Mouse (Mus musculus): ENCODE results near the gene Acads. TPM values are rescaled to one million over a fixed set of nuclear protein-coding genes. Genes with fewer than 3 reads are reported as not detected.
"Not testable (repeated sequence)": the region's sequence is repeated elsewhere in the genome, so short reads cannot be mapped to it uniquely, and the experiment has no call there.

Acads gene
- polyA plus RNA-seq, 1 experiment: 119 TPM

DNA sequence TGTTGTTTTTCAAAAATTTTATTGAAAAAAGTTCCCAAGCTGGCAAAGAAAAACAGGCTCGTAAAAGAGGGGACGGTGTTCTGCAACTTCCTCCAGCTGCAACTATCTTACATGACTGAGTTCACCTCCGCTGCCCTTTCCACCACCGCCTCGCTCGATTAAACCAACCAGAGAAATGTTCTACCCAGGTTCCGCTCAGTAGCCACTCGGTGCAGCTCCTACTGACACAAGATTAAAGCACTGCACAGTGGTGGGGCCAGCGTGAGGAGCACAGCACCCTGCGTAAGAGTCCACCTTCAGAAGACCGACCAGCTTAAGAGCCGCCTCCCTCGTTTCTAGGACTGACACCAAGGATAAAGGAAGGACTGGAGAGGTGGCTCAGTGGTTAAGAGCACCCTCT lies 32.3 kb upstream of the Acads start:
- 48% methylated on average over 13 of the region's 13 CpGs for whole genome bisulfite sequencing
- DNase-seq (ENCODE audit: low read depth, low spot score): no peak

GRCm38 (mm10) chr5:115150991-115151390 lies 31.8 kb upstream of the Acads start:
- WGBS: 64% methylated on average over 5 of the region's 5 CpGs
- no peak for DNase-seq (ENCODE audit: low read depth, low spot score)

- WGBS: 88% methylated on average over 14 of the region's 14 CpGs
- DNase-seq (ENCODE audit: low read depth, low spot score): no peak
These were observed 30.7 kb upstream of the Acads start for GRCm38 (mm10) chr5:115149675-115150459.

GRCm38 (mm10) chr5:115148872-115149271 lies 29.7 kb upstream of the Acads start:
- WGBS: no CpG with 5 or more reads among the region's 1 CpGs
- DNase-seq (ENCODE audit: low read depth, low spot score): not testable (repeated sequence)

GRCm38 (mm10) chr5:115148378-115148777 lies 29.2 kb upstream of the Acads start:
- 87% methylated on average over 8 of the region's 8 CpGs for WGBS
- no peak for DNase-seq (ENCODE audit: low read depth, low spot score)

- WGBS: 31% methylated on average over 3 of the region's 3 CpGs
- DNase-seq (ENCODE audit: low read depth, low spot score): no peak
These were observed 28.2 kb upstream of the Acads start for GRCm38 (mm10) chr5:115147388-115147787.

- no peak for DNase-seq (ENCODE audit: low read depth, low spot score)
These were observed 27.6 kb upstream of the Acads start for GRCm38 (mm10) chr5:115146747-115147130.

DNA sequence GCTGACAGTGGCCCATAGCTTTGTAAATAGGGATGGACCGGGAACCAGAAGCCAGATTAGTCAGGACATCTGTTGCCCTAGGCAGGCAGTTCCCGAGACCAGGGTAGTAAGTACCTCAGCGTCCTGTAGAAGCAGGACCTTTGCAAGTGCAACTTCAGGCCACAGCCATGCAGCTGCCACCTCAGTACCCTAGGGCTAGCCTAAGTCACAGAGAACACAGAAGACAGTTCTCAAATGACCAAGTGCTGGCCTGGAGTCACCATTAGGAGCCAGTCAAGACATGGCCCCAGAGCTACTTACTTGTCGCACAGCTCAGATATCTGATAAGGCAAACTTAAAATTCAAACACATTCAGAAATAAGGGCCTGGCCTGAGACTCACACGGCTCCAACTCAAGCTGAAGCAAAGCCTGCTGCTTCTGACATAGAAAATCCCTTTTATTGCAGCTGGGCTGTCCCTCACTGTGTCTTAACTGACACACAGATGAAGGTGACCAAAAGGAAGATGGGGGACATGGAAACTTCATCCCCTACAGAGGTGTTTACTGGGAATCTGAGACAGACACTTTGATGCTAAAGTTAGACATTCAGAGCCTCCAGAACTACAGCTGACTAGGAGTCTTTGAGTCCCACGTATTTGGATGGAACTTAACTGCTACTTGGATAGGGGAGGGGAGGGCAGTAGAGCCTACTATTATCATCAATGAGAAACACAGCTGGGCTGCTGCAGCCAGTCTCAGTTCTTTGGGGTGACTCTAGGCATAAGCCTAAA lies 27.0 kb upstream of the Acads start:
- DNase-seq (ENCODE audit: low read depth, low spot score): no peak
- WGBS: 78% methylated on average over 6 of the region's 6 CpGs

- 72% methylated on average over 11 of the region's 11 CpGs for WGBS
- no peak for DNase-seq (ENCODE audit: low read depth, low spot score)
These were observed 26.3 kb upstream of the Acads start for GRCm38 (mm10) chr5:115145253-115145968.

GRCm38 (mm10) chr5:115144471-115144870 lies 25.3 kb upstream of the Acads start:
- DNase-seq (ENCODE audit: low read depth, low spot score): no peak
- 80% methylated on average over 6 of the region's 6 CpGs for WGBS

DNA sequence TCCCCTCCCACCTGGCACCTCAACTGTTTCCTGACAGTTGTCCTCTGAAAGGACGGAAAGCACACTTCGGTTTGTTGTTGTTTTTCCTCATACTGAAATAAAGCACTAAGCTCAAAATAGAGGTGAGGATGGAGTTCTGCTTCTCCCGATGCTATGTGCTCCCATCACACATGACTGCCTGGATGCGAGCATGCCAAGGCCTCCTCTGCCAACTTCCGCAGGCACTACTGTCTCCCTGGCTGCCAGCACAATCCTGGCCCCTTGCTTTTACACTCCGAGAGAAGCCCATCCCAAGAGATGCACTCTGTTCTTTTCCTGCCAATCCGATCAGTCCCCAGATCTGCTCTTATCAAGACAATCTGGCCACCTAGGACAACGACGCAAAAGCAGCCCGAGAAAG lies 24.4 kb upstream of the Acads start:
- WGBS: 73% methylated on average over 10 of the region's 10 CpGs

GRCm38 (mm10) chr5:115142166-115142697 lies 23.1 kb upstream of the Acads start:
- no peak for DNase-seq (ENCODE audit: low read depth, low spot score)
- 91% methylated on average over 9 of the region's 9 CpGs for WGBS

More for the DNA sequence above, 24.4 kb upstream of the Acads start:
- DNase-seq (ENCODE audit: low read depth, low spot score): no peak

DNA sequence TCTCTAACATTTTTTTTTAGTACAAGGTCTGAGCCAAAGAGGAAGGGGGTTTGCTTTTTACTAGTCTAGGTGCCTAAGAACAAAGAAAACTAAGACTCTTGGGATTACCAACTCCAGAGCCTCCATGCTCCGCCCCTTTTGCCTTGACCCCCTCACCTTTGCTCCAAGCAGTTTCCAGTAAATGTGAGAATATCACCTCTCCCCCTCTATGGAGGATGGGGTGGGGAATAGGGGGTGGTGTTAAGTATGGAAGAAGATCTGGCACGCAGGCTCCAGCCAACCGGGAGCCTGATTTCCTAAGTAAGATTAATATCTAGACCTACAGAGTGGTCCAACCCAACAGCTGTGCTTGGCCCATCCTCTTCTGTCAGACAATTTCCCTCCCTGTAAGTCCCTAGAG lies 21.6 kb upstream of the Acads start:
- WGBS: 63% methylated on average over 3 of the region's 3 CpGs

GRCm38 (mm10) chr5:115139124-115139523 lies 20.0 kb upstream of the Acads start:
- 69% methylated on average over 4 of the region's 4 CpGs for WGBS
- no peak for DNase-seq (ENCODE audit: low read depth, low spot score)

More for the DNA sequence above, 21.6 kb upstream of the Acads start:
- DNase-seq (ENCODE audit: low read depth, low spot score): no peak

GRCm38 (mm10) chr5:115134234-115135165 lies 15.4 kb upstream of the Acads start, which contains the start of gene Unc119b:
TSS of gene Unc119b (minus strand) at chr5:115134975.
- WGBS: under 1% methylated on average over 80 of the region's 81 CpGs
- no peak for DNase-seq (ENCODE audit: low read depth, low spot score)

- DNase-seq (ENCODE audit: low read depth, low spot score): no peak
- 42% methylated on average over 6 of the region's 6 CpGs for WGBS
These were observed 14.4 kb upstream of the Acads start for GRCm38 (mm10) chr5:115133358-115134066.

DNA sequence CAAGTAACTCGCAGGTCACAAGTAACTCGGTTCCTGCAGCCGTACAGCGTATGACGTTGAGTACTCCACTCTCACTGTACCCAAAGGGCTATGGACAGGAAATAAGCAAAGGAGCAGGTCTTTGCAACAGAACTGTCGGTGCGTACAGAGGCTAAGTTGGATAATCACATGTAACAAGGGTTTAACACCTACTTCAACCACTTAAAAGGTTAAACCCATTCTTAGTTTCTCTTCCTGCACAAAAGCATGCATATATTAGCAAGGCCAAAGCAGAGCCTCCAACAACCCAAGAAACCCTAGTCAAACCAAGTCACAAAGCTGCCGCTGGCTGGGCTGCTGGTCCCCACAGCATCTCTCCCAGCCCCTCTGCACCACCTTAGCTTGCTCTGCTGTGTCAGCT lies 13.3 kb upstream of the Acads start:
- 90% methylated on average over 8 of the region's 8 CpGs for WGBS
- no peak for DNase-seq (ENCODE audit: low read depth, low spot score)

- 85% methylated on average over 6 of the region's 6 CpGs for WGBS
- no peak for DNase-seq (ENCODE audit: low read depth, low spot score)
These were observed 10.2 kb upstream of the Acads start for GRCm38 (mm10) chr5:115129328-115129727.
